In genomic region chr5:121981650-121982131, GRCm38 (mm10) we compare ENCODE assay signal across 9 mouse cellular contexts.
DNase-seq lines count a peak whose midpoint lies in the region; ATAC-seq and TF ChIP-seq lines count a peak whose summit lies in the region.
"Had no signal": no experiment of that assay in that cellular context is flagged by ENCODE, and none has a peak within 500 bp of the region (broad histone marks: within the 10 kb centered on the region; RNA-seq: fewer than 3 reads in every experiment).

No protein-coding gene starts in this region.

- no peak for TF ChIP-seq CTCF in cerebellum, adult 2 months (IDR thresholded peaks at IDR 0.05; ENCODE audit: borderline replicate concordance, insufficient read depth, low read depth, low read length)

- no peak overlapping the region for H3K4me2 ChIP-seq in liver, embryonic 11.5 days
- H3K4me2 ChIP-seq in neural tube, embryonic 15.5 days, result peak overlapping the region; percentile 35

- no peak overlapping the region for H3K27ac ChIP-seq in liver, embryonic 11.5 days (ENCODE audit: low read depth, low read length)
- peak overlapping the region; percentile 67; the same call in 1 of the 2 replicates for H3K27ac ChIP-seq in forebrain, embryonic 10.5 days
- peak overlapping the region; percentile 65 for H3K27ac ChIP-seq in limb, embryonic 10.5 days
- peak overlapping the region; percentile 78 for H3K27ac ChIP-seq in neural tube, embryonic 15.5 days (replicated peaks)
- no peak overlapping the region for H3K27ac ChIP-seq in cerebellum, adult 2 months (ENCODE audit: insufficient read depth, low read length)

- H3K27me3 ChIP-seq in liver, embryonic 11.5 days (replicated peaks; ENCODE audit: control insufficient read depth, insufficient read depth, low read length), result no peaks in the 10 kb centered on the region
- no peaks in the 10 kb centered on the region for H3K27me3 ChIP-seq in forebrain, embryonic 10.5 days (ENCODE audit: poor library complexity, severe bottlenecking)
- H3K27me3 ChIP-seq in limb, embryonic 10.5 days (ENCODE audit: low read depth, poor library complexity, severe bottlenecking), result no peaks in the 10 kb centered on the region
- H3K27me3 ChIP-seq in neural tube, embryonic 15.5 days (replicated peaks), result 0 out of 2 replicates have a peak, but pooled peaks cover 2% of the 10 kb centered on the region
- H3K27me3 ChIP-seq in cerebellum, adult 2 months (ENCODE audit: control insufficient read depth, insufficient read depth, low read length), result no peaks in the 10 kb centered on the region

- H3K9ac ChIP-seq in liver, embryonic 11.5 days (ENCODE audit: low read depth, low read length), result no peak overlapping the region
- no peak overlapping the region for H3K9ac ChIP-seq in neural tube, embryonic 15.5 days (replicated peaks)

- no peaks in the 10 kb centered on the region for H3K4me1 ChIP-seq in liver, embryonic 11.5 days (replicated peaks; ENCODE audit: control insufficient read depth, insufficient read depth, low read length)
- H3K4me1 ChIP-seq in forebrain, embryonic 10.5 days, result peaks cover 13% of the 10 kb centered on the region
- H3K4me1 ChIP-seq in limb, embryonic 10.5 days, result peaks cover 28% of the 10 kb centered on the region
- H3K4me1 ChIP-seq in neural tube, embryonic 15.5 days, result peaks cover 19% of the 10 kb centered on the region
- peaks cover 5% of the 10 kb centered on the region; the same call in 1 of the 2 replicates for H3K4me1 ChIP-seq in cerebellum, adult 2 months (ENCODE audit: control insufficient read depth, insufficient read depth, low read length)

- no peaks in the 10 kb centered on the region for H3K36me3 ChIP-seq in liver, embryonic 11.5 days (ENCODE audit: control insufficient read depth, insufficient read depth, low read length)
- H3K36me3 ChIP-seq in forebrain, embryonic 10.5 days (replicated peaks), result no peaks in the 10 kb centered on the region
- no peaks in the 10 kb centered on the region for H3K36me3 ChIP-seq in limb, embryonic 10.5 days
- no peaks in the 10 kb centered on the region for H3K36me3 ChIP-seq in neural tube, embryonic 15.5 days

- DNase-seq in liver, result peak; percentile 21
- no peak for DNase-seq in liver, embryonic 11.5 days (ENCODE audit: low spot score)
- no peak for DNase-seq in forebrain, embryonic 10.5 days (ENCODE audit: extremely low spot score, low spot score)
- DNase-seq in limb, embryonic 10.5 days (ENCODE audit: low spot score), result peak; percentile 74
- no peak for DNase-seq in gastrocnemius, adult 18-20 months (ENCODE audit: low spot score)
- no peak for DNase-seq in urinary bladder, adult 18-20 months (ENCODE audit: low spot score in 2 of 2)
- DNase-seq in cerebellum, adult 2 months, result no peak
- DNase-seq: gastrocnemius, postnatal 25 days had no signal

- ATAC-seq in liver, embryonic 11.5 days (replicated peaks; ENCODE audit: low FRiP score), result no peak
- peak; percentile 72 for ATAC-seq in neural tube, embryonic 15.5 days (ENCODE audit: low FRiP score)

- no peak for TF ChIP-seq POLR2A in cerebellum, adult 2 months (IDR thresholded peaks at IDR 0.05; ENCODE audit: borderline replicate concordance, insufficient read depth, low read length)

- WGBS in liver, embryonic 11.5 days, result 36% methylated on average over 16 of the region's 16 CpGs
- 53% methylated on average over 16 of the region's 16 CpGs for WGBS in forebrain, embryonic 10.5 days
- WGBS in limb, embryonic 10.5 days, result 8% methylated on average over 16 of the region's 16 CpGs
- 6% methylated on average over 16 of the region's 16 CpGs for WGBS in neural tube, embryonic 15.5 days
- WGBS in cerebellum, adult 2 months, result 59% methylated on average over 16 of the region's 16 CpGs

- no peaks in the 10 kb centered on the region for H3K9me3 ChIP-seq in liver, embryonic 11.5 days (ENCODE audit: control insufficient read depth, low read length)
- no peaks in the 10 kb centered on the region for H3K9me3 ChIP-seq in forebrain, embryonic 10.5 days
- H3K9me3 ChIP-seq in limb, embryonic 10.5 days (replicated peaks), result no peaks in the 10 kb centered on the region
- H3K9me3 ChIP-seq in neural tube, embryonic 15.5 days (replicated peaks), result no peaks in the 10 kb centered on the region

- no peak overlapping the region for H3K4me3 ChIP-seq in liver, embryonic 11.5 days (ENCODE audit: low read depth, low read length)
- 0 out of 2 replicates have a peak overlapping the region, but pooled peaks have one; percentile 5 for H3K4me3 ChIP-seq in forebrain, embryonic 10.5 days
- peak overlapping the region; percentile 22; the same call in 1 of the 2 replicates for H3K4me3 ChIP-seq in limb, embryonic 10.5 days
- no peak overlapping the region for H3K4me3 ChIP-seq in neural tube, embryonic 15.5 days (replicated peaks)
- H3K4me3 ChIP-seq in cerebellum, adult 2 months (replicated peaks; ENCODE audit: insufficient read depth, low read depth, low read length), result no peak overlapping the region

Comparison
In these comparisons a context has a peak if more than half of its experiments do, and no peak if none do; other contexts are left out.
1. DNase-seq: peak in liver (single experiment) and limb, embryonic 10.5 days (single experiment); none in liver, embryonic 11.5 days (single experiment), forebrain, embryonic 10.5 days (single experiment), gastrocnemius, adult 18-20 months (single experiment), urinary bladder, adult 18-20 months (0 of 2) and cerebellum, adult 2 months (0 of 2).
2. H3K27ac ChIP-seq: peak in forebrain, embryonic 10.5 days (single experiment), limb, embryonic 10.5 days (single experiment) and neural tube, embryonic 15.5 days (single experiment); none in liver, embryonic 11.5 days (single experiment) and cerebellum, adult 2 months (single experiment).
3. H3K4me3 ChIP-seq: peak in forebrain, embryonic 10.5 days (single experiment) and limb, embryonic 10.5 days (single experiment); none in liver, embryonic 11.5 days (single experiment), neural tube, embryonic 15.5 days (single experiment) and cerebellum, adult 2 months (single experiment).